Mouse (Mus musculus) myocyte (in vitro differentiated cells): Measurements from ENCODE around the gene Ppm1e.

Experiments used
- CEBPB ChIP-seq: IDR thresholded peaks from 2 replicates; pipeline ENCODE4 v1.6.1; 2011; ENCODE audit warnings: mild to moderate bottlenecking, moderate library complexity; ENCODE audit not compliant: poor library complexity, insufficient read depth, severe bottlenecking
- MAX ChIP-seq: IDR thresholded peaks from one replicate; pipeline ENCODE4 v1.6.1; 2011; ENCODE audit warnings: low read depth, mild to moderate bottlenecking, control low read depth
- POLR2A ChIP-seq: IDR thresholded peaks from one replicate; pipeline ENCODE4 v1.6.1; 2011; ENCODE audit warnings: low read depth, mild to moderate bottlenecking, control low read depth, moderate library complexity; ENCODE audit not compliant: insufficient read length
- POLR2AphosphoS2 ChIP-seq: IDR thresholded peaks from one replicate; pipeline ENCODE4 v1.6.1; 2011; ENCODE audit warnings: low read depth, control low read depth; ENCODE audit not compliant: insufficient read length
- REST ChIP-seq: IDR thresholded peaks from one replicate; pipeline ENCODE4 v1.6.1; 2011; ENCODE audit warnings: mild to moderate bottlenecking, control low read depth, moderate library complexity; ENCODE audit not compliant: insufficient read depth, insufficient read length
- SRF ChIP-seq: IDR thresholded peaks from one replicate; pipeline ENCODE4 v1.6.1; 2011; ENCODE audit warnings: low read depth; ENCODE audit not compliant: control insufficient read depth, insufficient read length

GRCm38 (mm10) chr11:87272725-87273124, 86.1 kb downstream of the Ppm1e start:
- TF ChIP-seq CEBPB: no peak
- no peak for TF ChIP-seq POLR2A
- no peak for TF ChIP-seq SRF
- TF ChIP-seq MAX: no peak
- no peak for TF ChIP-seq REST
- TF ChIP-seq POLR2AphosphoS2: no peak
